Mouse (Mus musculus) embryo, embryonic 10 days (tissue): ENCODE data around the gene Tmbim7.

Experiments
- DNase-seq: peaks from one replicate; pipeline ENCODE4 v3.0.0-alpha.2; 2015; ENCODE audit warnings: low spot score

The Tmbim7 gene

GRCm38 (mm10) chr5:3665225-3665624 is 14.2 kb downstream of the Tmbim7 start:
- no peak for DNase-seq

DNA sequence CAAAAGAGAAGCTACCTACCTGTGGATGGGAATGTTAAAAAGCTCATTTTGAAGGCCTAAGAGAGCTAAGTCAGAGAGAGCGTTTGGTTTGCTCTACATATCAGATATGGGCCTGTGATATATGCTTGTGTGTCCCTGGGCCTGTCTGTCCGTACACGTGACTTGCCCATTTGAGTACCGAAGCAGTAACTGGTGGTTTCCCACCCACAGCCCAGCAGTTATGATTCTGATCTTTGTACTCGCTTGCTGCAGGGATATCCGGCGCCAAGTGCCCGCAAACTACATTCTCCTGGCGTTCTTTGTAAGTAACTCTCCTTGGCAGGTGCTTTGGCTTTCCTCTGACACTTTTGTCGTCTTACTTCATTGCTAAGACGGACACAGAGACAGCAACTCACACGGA is 15.6 kb downstream of the Tmbim7 start:
- DNase-seq = no peak

DNA sequence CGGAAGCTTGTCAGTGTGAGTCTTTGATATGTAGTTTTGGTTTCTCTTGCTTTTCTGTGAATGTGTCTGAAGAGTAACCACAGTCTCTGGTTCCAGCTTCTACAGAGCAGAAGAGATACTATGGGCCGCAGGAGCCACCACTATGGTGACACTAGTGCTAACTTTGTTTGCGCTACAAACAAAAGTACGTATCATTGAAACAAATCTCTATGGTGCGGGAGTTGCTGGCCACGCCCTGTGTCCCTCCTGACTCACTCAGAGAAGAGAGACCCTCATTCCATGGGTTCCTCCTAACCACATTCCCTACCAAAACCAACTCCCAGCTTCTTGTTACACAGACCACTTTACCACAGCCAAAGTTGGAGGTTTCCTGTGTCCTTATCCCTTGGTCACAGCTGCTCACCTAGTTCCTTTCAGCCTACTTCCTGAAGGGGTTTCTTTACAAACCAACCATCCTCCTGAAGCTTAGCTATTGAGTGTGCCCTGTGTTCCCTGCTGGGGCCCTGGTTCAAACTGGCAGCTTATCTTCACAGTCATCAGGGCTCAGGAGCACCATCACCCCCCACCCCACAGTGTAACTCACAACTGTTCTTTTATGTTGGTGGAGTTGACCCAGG is 19.1 kb downstream of the Tmbim7 start:
- DNase-seq = no peak

DNA sequence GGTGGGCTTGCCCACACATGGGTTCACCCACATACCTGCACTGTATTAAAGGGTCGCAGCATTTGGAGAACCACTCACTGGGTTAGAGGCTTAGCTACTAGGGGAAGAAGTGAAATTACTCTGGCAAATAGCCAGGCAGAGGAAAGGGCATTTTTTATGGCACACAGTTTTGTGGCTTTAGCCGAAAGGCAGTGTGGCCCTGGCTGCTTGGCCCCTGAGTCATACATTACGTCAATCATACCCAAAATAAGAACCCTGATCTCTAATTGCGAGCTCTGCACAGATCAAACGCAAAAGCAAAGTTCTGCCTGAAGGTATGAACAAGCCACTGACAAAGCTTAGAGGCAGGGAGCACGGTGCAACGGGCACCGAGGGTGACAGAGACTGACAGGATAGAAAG is 37.3 kb downstream of the Tmbim7 start:
- no peak for DNase-seq

DNA sequence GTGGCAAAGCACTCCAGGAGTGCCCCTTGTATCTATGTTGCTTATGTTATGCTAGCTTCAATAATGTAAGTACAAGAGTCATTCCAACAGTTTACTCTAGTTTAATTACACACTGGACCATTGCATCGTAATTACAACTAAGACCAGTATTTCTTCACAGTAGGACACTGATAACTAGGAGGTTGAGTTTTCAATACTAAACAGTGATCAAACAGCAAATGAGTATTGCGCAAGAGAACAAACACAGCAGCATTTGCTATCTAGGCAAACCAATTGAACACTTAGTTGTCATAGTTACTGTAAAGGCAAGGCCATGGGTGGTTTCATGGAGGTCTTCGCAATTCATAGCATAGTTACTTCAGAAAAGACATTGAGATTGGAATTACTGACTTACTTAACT is 40.3 kb downstream of the Tmbim7 start:
- DNase-seq = no peak

GRCm38 (mm10) chr5:3692956-3693355 is 42.0 kb downstream of the Tmbim7 start:
- no peak for DNase-seq

GRCm38 (mm10) chr5:3695191-3695590 is 44.2 kb downstream of the Tmbim7 start:
- DNase-seq = no peak

GRCm38 (mm10) chr5:3696031-3696430 is 45.0 kb downstream of the Tmbim7 start:
- DNase-seq = no peak

DNA sequence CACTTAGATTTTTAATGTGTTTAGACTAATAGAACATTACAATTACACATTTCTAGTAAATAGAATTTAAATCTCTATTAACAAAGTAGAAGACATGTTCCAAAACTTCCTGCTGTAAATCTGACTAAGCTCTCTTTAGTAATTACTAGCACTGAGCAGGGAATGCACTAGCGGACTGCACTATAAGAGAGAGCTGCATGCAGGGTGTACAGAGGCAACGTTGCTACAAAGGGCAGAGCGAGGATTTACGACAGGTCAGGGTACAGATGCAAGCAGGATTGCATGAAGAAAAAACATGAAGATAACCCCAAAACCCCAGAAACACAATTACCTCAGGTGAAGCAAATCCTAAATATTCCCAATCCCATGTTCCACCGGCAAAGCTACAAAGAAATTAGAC is 49.0 kb downstream of the Tmbim7 start:
- no peak for DNase-seq

- DNase-seq = no peak
Measured at GRCm38 (mm10) chr5:3702180-3702579, 51.2 kb downstream of the Tmbim7 start.

DNA sequence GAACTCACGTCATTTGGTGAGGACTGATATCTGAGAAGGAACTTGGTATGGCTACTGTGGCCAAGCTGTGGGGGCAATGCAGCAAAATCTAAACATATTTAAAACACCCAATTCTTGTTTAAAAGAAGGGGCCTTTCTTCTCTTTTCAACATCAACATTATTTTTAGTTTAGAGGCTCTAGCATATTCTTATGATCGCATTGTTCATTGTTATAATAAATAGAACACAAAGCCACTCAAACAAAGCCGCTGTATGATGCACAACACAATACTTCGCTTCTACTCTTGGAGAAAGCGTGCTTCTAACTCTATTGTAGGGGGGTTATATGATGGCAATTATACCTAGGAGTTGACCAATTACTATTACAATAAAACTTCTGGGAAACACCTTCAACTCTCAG is 64.8 kb downstream of the Tmbim7 start:
- no peak for DNase-seq

DNA sequence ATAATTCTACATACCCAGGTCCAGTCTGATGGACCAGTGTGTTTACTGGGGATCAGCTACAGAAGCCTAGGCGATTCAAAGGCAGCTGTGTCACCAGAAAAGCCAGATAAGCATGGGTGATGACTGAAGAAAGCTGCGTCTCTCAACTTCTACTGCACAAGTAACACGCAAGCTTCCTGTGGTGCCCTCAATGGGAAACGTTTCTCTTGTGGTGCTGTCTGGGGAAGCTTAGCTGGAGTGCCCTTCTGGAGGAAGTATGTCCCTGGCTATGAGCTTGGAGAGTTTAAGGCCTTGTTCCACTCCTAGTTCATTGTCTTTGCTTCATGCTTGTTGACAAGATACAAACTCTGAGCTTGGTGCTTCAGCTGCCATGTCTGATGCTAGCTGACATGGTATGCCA is 68.4 kb downstream of the Tmbim7 start:
- no peak for DNase-seq

- DNase-seq = no peak
Measured at GRCm38 (mm10) chr5:3722873-3723272, 71.9 kb downstream of the Tmbim7 start.

DNA sequence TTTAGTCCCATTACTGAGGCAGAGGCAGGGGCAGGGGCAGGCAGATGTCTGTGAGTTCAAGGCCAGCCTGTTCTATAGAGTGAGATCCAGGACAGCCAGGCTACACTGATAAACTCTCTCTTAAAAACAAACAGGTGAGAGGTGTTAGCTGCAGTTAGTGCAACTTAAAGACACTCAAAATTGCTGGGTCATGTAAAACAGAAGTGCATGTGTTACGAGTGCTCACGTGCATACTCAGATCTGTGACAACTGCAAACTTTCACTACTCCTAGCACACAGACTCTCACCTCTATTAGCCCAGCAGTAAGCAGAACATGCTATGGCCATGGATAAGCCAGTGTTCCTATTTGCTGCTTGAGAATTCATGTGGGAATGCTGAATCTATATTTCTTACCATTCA is 72.4 kb downstream of the Tmbim7 start:
- DNase-seq = no peak

- DNase-seq = no peak
Measured at GRCm38 (mm10) chr5:3725491-3725890, 74.5 kb downstream of the Tmbim7 start.

- DNase-seq = no peak
Measured at GRCm38 (mm10) chr5:3728820-3729219, 77.8 kb downstream of the Tmbim7 start.
